20 mouse cellular contexts compared by ENCODE assay signal in genomic region chr14:76263682-76264081, GRCm38 (mm10).
DNase-seq lines count a peak whose midpoint lies in the region; ATAC-seq lines count a peak whose summit lies in the region.
"Had no signal": no experiment of that assay in that cellular context is flagged by ENCODE, and none has a peak within 500 bp of the region (broad histone marks: within the 10 kb centered on the region; RNA-seq: fewer than 3 reads in every experiment).

No protein-coding gene starts in this region.

- H3K27me3 ChIP-seq in kidney, embryonic 14.5 days (ENCODE audit: control insufficient read depth, insufficient read depth, low read length): no peaks in the 10 kb centered on the region
- no peaks in the 10 kb centered on the region for H3K27me3 ChIP-seq in kidney, embryonic 15.5 days
- H3K27me3 ChIP-seq: embryonic facial prominence, embryonic 12.5 days; forebrain, embryonic 13.5 days; forebrain, embryonic 15.5 days had no signal

- no peak overlapping the region for H3K4me2 ChIP-seq in kidney, embryonic 14.5 days (replicated peaks; ENCODE audit: low read depth, low read length)
- H3K4me2 ChIP-seq in kidney, embryonic 15.5 days: no peak overlapping the region
- H3K4me2 ChIP-seq: embryonic facial prominence, embryonic 12.5 days; forebrain, embryonic 13.5 days; forebrain, embryonic 15.5 days had no signal

- no peak overlapping the region for H3K27ac ChIP-seq in kidney, embryonic 14.5 days (ENCODE audit: low read depth, low read length)
- H3K27ac ChIP-seq in kidney, embryonic 15.5 days: no peak overlapping the region
- H3K27ac ChIP-seq: embryonic facial prominence, embryonic 10.5 days; embryonic facial prominence, embryonic 12.5 days; forebrain, embryonic 13.5 days; forebrain, embryonic 15.5 days had no signal

- no peak overlapping the region for H3K9ac ChIP-seq in kidney, embryonic 14.5 days (ENCODE audit: low read depth, low read length)
- no peak overlapping the region for H3K9ac ChIP-seq in kidney, embryonic 15.5 days
- H3K9ac ChIP-seq: embryonic facial prominence, embryonic 12.5 days; forebrain, embryonic 13.5 days; forebrain, embryonic 15.5 days had no signal

- intact Hi-C loops in heart, postnatal 14 days (cut with DNase I): no loop called here

- DNase-seq in kidney, adult 18-20 months: peak; percentile 21
- no peak for DNase-seq in kidney, postnatal 14 days
- DNase-seq in kidney, adult 8-10 months: peak; percentile 16 to 54
- DNase-seq in kidney, postnatal 25 days: peak; percentile 40 to 58
- peak; percentile 32 for DNase-seq in yolk sac, embryonic 10.5 days (ENCODE audit: low spot score)
- DNase-seq in heart, postnatal 14 days: no peak
- DNase-seq: adrenal gland, adult 8-10 months; adrenal gland, postnatal 14 days; adrenal gland, postnatal 36 days; cerebellum, adult 11-12 months; cerebellum, adult 2 months; cerebellum, adult 9-10 months; cerebellum, postnatal 10 days; cerebellum, postnatal 25 days had no signal

- ATAC-seq in kidney, embryonic 14.5 days (ENCODE audit: low FRiP score, low TSS enrichment): no peak
- no peak for ATAC-seq in kidney, embryonic 15.5 days (replicated peaks; ENCODE audit: low FRiP score)
- ATAC-seq: forebrain, embryonic 13.5 days; forebrain, embryonic 15.5 days had no signal

- H3K36me3 ChIP-seq in kidney, embryonic 14.5 days (ENCODE audit: control insufficient read depth, insufficient read depth, low read length): no peaks in the 10 kb centered on the region
- no peaks in the 10 kb centered on the region for H3K36me3 ChIP-seq in kidney, embryonic 15.5 days
- H3K36me3 ChIP-seq: embryonic facial prominence, embryonic 10.5 days; embryonic facial prominence, embryonic 12.5 days; forebrain, embryonic 15.5 days had no signal

- no peak overlapping the region for H3K4me3 ChIP-seq in kidney, embryonic 14.5 days (ENCODE audit: low read length)
- H3K4me3 ChIP-seq in kidney, embryonic 15.5 days (replicated peaks): no peak overlapping the region
- H3K4me3 ChIP-seq: embryonic facial prominence, embryonic 10.5 days; embryonic facial prominence, embryonic 12.5 days; forebrain, embryonic 13.5 days; forebrain, embryonic 15.5 days had no signal

- WGBS in kidney, embryonic 14.5 days: 89% methylated on average over 5 of the region's 5 CpGs
- 89% methylated on average over 5 of the region's 5 CpGs for WGBS in kidney, embryonic 15.5 days

- no peaks in the 10 kb centered on the region for H3K9me3 ChIP-seq in kidney, embryonic 14.5 days (ENCODE audit: control insufficient read depth, low read length)
- H3K9me3 ChIP-seq in kidney, embryonic 15.5 days (replicated peaks): no peaks in the 10 kb centered on the region
- H3K9me3 ChIP-seq: embryonic facial prominence, embryonic 10.5 days; embryonic facial prominence, embryonic 12.5 days; forebrain, embryonic 13.5 days; forebrain, embryonic 15.5 days had no signal

- H3K4me1 ChIP-seq in kidney, embryonic 14.5 days (ENCODE audit: control insufficient read depth, insufficient read depth, low read length): no peaks in the 10 kb centered on the region
- 0 out of 2 replicates have a peak, but pooled peaks cover 2% of the 10 kb centered on the region for H3K4me1 ChIP-seq in kidney, embryonic 15.5 days
- H3K4me1 ChIP-seq: embryonic facial prominence, embryonic 12.5 days had no signal

Comparison
In these comparisons a context has a peak if more than half of its experiments do, and no peak if none do; other contexts are left out.
1. DNase-seq: peak in kidney, adult 18-20 months (single experiment), kidney, adult 8-10 months (2 of 2), kidney, postnatal 25 days (2 of 2) and yolk sac, embryonic 10.5 days (single experiment); none in kidney, postnatal 14 days (single experiment) and heart, postnatal 14 days (0 of 2).